Mouse (Mus musculus): ENCODE data around the gene Dmrtc1c2.
"Not testable (repeated sequence)": the region's sequence is repeated elsewhere in the genome, so short reads cannot be mapped to it uniquely, and the experiment has no call there.

The Dmrtc1c2 gene

GRCm38 (mm10) chrX:102854516-102854915 lies at the start of gene Dmrtc1c2:
Dmrtc1c2 (minus strand) TSS chrX:102854616.
- DNase-seq (ENCODE audit: low read depth) = not testable (repeated sequence)

DNA sequence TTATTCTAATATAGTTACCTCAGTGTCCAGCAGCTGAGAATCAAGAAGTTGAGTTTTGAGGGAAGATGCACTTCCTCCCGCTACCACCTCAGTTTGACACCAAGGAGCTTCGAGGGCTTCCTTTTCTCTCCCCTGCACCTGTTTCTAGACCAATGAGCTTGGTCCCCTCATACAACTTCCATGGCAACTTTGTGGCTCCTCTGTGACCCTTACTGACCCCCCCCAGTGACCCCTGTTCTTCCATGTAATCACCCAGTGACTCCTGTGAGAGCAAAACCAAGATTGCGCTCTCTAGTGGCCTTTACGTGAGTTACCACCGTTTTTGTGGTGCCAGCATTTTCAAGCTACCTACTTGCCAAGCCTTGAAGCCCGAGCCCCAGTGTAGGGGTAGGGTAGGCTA lies 13.5 kb upstream of the Dmrtc1c2 start, which contains the start of gene 1700031F05Rik:
Gene 1700031F05Rik (minus strand): TSS at position 101 of the 400 bp plus-strand sequence.
- no peak for DNase-seq (ENCODE audit: low read depth)

DNA sequence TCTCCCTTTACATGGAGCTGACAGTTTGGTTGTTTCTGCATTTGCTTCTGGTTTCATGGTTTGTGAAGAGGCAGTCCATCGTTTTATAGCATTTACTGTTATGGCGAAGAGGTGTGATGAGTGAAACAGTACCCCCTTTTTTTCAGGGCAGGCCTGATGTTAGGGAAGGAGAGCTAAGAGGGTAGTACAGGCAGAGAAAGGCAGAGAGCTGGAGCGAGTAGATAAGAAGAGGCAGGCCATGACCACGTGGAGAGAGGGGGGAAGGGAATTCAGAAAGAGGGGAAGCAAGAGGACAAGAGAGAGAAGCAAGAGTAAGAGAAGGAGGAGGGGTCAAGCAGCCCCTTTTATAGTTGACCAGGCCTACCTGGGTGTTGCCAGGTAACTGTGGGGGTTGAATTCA lies 42.1 kb downstream of the Dmrtc1c2 start:
- DNase-seq (ENCODE audit: low read depth) = no peak

DNA sequence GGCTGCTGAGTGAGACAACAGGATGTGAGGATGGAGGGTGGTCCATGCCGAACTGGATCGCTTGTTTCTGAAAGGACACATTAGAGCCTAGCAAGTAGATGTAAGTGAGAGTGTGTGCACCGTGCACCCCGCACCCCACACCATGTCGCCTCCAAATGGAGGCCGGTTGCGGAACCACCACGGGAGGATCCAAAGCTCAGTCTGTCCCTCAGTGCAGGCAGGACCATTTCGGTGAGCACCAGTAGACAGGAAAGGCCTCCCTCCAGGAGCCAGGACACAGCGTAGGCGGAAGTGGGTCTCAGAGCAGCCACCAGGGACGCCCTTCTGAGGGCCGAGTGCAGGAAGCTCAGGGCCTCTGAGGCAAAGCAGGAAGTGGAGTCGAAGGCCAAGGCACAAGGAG lies 51.8 kb downstream of the Dmrtc1c2 start, which contains the start of gene Dmrtc1c1:
Gene Dmrtc1c1 (plus strand): TSS at position 301 of the 400 bp plus-strand sequence.
- not testable (repeated sequence) for DNase-seq (ENCODE audit: low read depth)

All from NIH3T3 (cell line).